Mouse (Mus musculus) urinary bladder, adult 18-20 months (tissue): Measurements from ENCODE around the gene Nsf.

Experiments used
- DNase-seq, 2 experiments: peaks; one replicate each; pipeline ENCODE4 v3.0.0; 2022; ENCODE audit warnings: low spot score in 2 of 2, mixed read lengths in 2 of 2

The Nsf gene

GRCm38 (mm10) chr11:103941351-103941750 lies 12.5 kb downstream of the Nsf start:
- DNase-seq, result no peak

GRCm38 (mm10) chr11:103940887-103941286 lies 13.0 kb downstream of the Nsf start:
- DNase-seq, result no peak

- no peak for DNase-seq
These were observed 15.7 kb downstream of the Nsf start for GRCm38 (mm10) chr11:103937976-103938728.

GRCm38 (mm10) chr11:103937451-103937850 lies 16.4 kb downstream of the Nsf start:
- DNase-seq, result no peak

GRCm38 (mm10) chr11:103935717-103936116 lies 18.1 kb downstream of the Nsf start:
- DNase-seq, result no peak

- DNase-seq, result no peak
These were observed 20.0 kb downstream of the Nsf start for GRCm38 (mm10) chr11:103933886-103934285.

GRCm38 (mm10) chr11:103923957-103924356 lies 29.9 kb downstream of the Nsf start:
- no peak for DNase-seq

GRCm38 (mm10) chr11:103923272-103923671 lies 30.6 kb downstream of the Nsf start:
- DNase-seq, result no peak

GRCm38 (mm10) chr11:103922812-103923211 lies 31.0 kb downstream of the Nsf start:
- no peak for DNase-seq

- DNase-seq, result peak in 1 of 2 experiments; percentile 33
These were observed 33.2 kb downstream of the Nsf start for GRCm38 (mm10) chr11:103920665-103921064.

GRCm38 (mm10) chr11:103916807-103917206 lies 37.0 kb downstream of the Nsf start:
- no peak for DNase-seq

GRCm38 (mm10) chr11:103915686-103916085 lies 38.2 kb downstream of the Nsf start:
- DNase-seq, result no peak

GRCm38 (mm10) chr11:103910993-103911585 lies 42.8 kb downstream of the Nsf start:
- DNase-seq, result no peak

GRCm38 (mm10) chr11:103910531-103910930 lies 43.3 kb downstream of the Nsf start:
- DNase-seq, result no peak

GRCm38 (mm10) chr11:103909809-103910208 lies 44.0 kb downstream of the Nsf start:
- no peak for DNase-seq

- no peak for DNase-seq
These were observed 44.5 kb downstream of the Nsf start for GRCm38 (mm10) chr11:103909396-103909795.

- DNase-seq, result no peak
These were observed 47.7 kb downstream of the Nsf start for GRCm38 (mm10) chr11:103906051-103906719.

- DNase-seq, result no peak
These were observed 48.4 kb downstream of the Nsf start for GRCm38 (mm10) chr11:103905506-103905905.

GRCm38 (mm10) chr11:103901581-103901966 lies 52.3 kb downstream of the Nsf start:
- no peak for DNase-seq

GRCm38 (mm10) chr11:103900803-103901580 lies 52.9 kb downstream of the Nsf start:
- DNase-seq, result peak; percentile 28 to 30

GRCm38 (mm10) chr11:103896966-103897750 lies 56.7 kb downstream of the Nsf start:
- no peak for DNase-seq
